Mouse (Mus musculus) lung, adult 2 months (tissue): ENCODE measurements around the gene Nras. TPM values are rescaled to one million over a fixed set of nuclear protein-coding genes. Genes with fewer than 3 reads are reported as not detected.

Experiments used
- DNase-seq: peaks from one replicate; pipeline ENCODE4 v3.0.0; 2022
- H3K4me1 ChIP-seq: fragments of 200-500 bp; 2 replicates; pipeline ENCODE4 v1.6.1; 2011; ENCODE audit warnings: low read length; ENCODE audit not compliant: control insufficient read depth, insufficient read depth
- H3K4me3 ChIP-seq: fragments of 200-500 bp; replicated peaks from 2 replicates; pipeline ENCODE3; 2011; ENCODE audit warnings: low read depth, mild to moderate bottlenecking, control low read depth, low read length; ENCODE audit errors: extremely low read depth
- CTCF ChIP-seq: fragments of 200-500 bp; IDR thresholded peaks from 2 replicates; pipeline ENCODE4 v1.5.1; 2011; ENCODE audit warnings: mild to moderate bottlenecking, low read length, control low read depth; ENCODE audit not compliant: insufficient read depth
- POLR2A ChIP-seq: fragments of 200-500 bp; IDR thresholded peaks from 2 replicates; pipeline ENCODE4 v1.6.1; 2011; ENCODE audit warnings: low read depth, mild to moderate bottlenecking, control low read depth, low read length, borderline replicate concordance; ENCODE audit errors: extremely low read depth
- WGBS: fragments of 180-500 bp; shearing (Covaris S2); methylation state at CpG from one replicate; pipeline ENCODE4 v1.1.7; 2018; 5-methylcytosine and 5-hydroxymethylcytosine counted together
- polyA plus RNA-seq: library from polyadenylated mRNA; depleted of rRNA; stranded (reverse); fragments of >200 nt; gene quantifications from 2 replicates; pipeline ENCODE4 v1.2.3, GENCODE M21; 2012

Gene Nras
- polyA plus RNA-seq, 1 experiment, result 28.1 TPM

DNA sequence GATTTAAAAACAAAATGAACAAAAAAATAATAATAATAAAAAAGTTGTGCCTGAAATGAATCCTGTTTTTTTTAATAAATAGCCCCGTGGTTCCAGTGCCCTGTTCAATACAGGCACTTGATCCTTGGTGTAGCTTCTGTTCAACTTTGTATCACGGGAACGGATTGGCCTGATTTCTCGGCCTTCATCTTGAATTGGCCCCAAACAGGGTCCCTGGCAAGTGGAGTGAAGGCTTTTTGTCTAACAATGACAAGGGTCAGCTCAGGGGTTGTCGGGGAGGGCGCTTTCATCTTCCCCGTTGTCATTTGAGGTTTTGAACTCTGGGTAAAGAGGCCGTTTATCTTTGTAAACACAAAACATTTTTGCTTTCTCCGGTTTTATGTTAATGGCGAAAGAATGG is 333 bp upstream of the Nras start:
- DNase-seq, result no peak
- 5% methylated on average over 10 of the region's 10 CpGs for WGBS
- TF ChIP-seq POLR2A (no peak), CTCF (no peak)
- peaks cover 4% of the 10 kb centered on the region for H3K4me1 ChIP-seq
- H3K4me3 ChIP-seq, result peak overlapping the region; percentile 94

DNA sequence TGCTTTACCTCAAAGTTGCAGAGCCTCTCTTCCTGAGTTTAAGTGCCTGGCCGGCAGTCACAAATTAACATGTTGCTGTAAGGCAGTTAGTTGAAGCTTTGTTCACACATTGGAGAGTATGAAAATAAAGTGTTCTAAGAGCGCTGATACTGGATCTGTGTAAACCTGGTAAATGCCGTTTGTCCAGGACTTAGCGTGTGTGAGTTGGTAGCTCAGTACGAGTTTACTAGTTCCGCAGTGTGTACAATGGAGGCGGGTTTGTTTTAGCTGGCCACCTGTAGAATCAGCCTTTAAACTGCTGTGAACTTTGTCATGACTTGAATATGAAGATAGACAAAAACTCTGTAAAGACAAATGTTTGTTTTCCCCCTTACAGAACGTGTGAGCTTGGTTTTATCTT is 8.8 kb downstream of the Nras start:
- TF ChIP-seq POLR2A (no peak), CTCF (no peak)
- DNase-seq, result no peak
- H3K4me1 ChIP-seq, result no peaks in the 10 kb centered on the region
- 82% methylated on average over 8 of the region's 8 CpGs for WGBS
- no peak overlapping the region for H3K4me3 ChIP-seq

DNA sequence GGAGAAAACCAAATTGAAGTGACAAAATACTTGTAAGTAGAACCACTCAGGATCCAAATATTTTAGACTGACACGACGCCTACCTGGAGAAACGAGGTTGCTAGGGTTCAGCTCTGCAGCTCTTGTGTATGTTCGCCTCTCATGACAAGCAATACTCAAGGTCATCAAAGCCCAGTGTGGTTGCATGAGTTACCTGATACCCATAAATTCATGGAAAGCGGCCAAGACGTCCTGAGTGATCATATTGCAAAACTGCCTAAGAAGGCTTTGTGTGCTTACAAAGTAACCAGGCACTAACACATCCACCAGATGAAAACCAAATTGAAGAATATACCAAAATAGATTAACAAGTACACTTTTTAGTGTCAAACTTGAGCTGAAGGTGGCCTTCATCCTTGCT is 10.9 kb downstream of the Nras start:
- Histone ChIP-seq H3K4me3 (no peak overlapping the region), H3K4me1 (no peaks in the 10 kb centered on the region)
- WGBS, result 78% methylated on average over 6 of the region's 6 CpGs
- no peak for TF ChIP-seq POLR2A
- no peak for TF ChIP-seq CTCF
- DNase-seq, result no peak

DNA sequence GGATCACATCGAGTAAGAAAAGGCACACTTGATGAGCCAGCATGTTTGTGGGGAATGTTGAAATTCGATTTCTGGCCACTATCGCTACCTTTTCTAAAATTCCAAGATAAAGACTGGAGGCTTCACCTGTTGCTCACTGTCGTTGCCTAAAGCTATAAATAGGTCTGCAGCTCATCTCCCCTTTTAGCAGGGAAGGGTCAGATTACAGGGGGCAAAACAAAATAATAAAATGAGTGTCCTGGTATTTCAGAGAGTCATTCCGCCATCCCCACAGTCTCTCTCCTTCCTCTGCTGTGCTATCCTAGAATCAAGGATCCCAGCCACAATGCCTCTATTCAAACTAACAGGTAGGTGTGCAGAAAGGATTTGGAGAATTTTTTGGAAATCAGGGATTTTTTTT is 15.7 kb downstream of the Nras start, which contains the start of gene Ampd1:
TSS of gene Ampd1 (plus strand) at position 244 of the 400 bp plus-strand sequence.
- Histone ChIP-seq H3K4me3 (no peak within 1 kb of the TSS), H3K4me1 (no peaks in the 10 kb centered on the region)
- TF ChIP-seq POLR2A (no peak), CTCF (no peak)
- DNase-seq, result no peak
- whole genome bisulfite sequencing, result 56% methylated on average over 5 of the region's 5 CpGs

DNA sequence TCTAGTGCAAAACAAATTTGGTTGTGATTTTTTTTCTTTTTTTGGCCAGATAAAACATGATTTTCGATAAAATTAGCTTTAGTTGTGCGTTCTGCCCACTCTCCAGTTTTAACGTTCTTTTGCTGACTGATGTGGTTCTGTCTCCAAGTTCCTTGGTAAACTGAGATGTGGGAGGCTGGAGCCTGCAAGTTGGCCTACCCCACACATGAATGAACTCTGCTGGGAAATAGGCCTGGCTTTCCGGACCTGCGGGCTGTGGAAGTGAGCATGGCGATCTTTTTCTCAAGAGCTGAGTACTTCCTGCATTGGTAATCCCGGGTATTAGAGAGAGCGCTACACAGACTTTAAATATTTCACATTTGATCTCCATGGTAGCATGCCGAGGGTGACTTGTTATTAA is 17.8 kb downstream of the Nras start:
- H3K4me1 ChIP-seq, result no peaks in the 10 kb centered on the region
- no peak overlapping the region for H3K4me3 ChIP-seq
- 83% methylated on average over 9 of the region's 9 CpGs for WGBS
- TF ChIP-seq CTCF, result no peak
- TF ChIP-seq POLR2A, result no peak
- DNase-seq, result no peak

DNA sequence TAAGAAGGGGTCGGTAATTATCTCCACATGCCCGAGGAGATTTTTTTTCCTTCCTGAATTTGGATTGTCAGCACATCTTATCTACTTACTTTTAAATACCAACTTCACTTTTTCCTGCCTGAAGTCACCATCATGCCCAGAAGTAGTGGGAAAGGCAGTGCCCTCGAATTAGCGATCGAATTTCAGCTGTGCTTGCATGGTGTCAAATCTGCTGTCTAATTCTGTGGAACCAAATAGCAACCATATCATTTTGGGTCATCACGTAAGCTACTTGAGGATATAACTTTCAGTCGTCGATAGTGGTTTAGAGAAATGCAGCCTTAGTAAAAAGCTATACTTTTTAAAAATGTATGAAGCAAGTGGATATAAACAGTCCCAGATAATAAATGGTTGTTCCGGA is 18.4 kb downstream of the Nras start:
- TF ChIP-seq CTCF, result no peak
- no peak for TF ChIP-seq POLR2A
- DNase-seq, result no peak
- Histone ChIP-seq H3K4me3 (no peak overlapping the region), H3K4me1 (no peaks in the 10 kb centered on the region)
- 80% methylated on average over 9 of the region's 9 CpGs for WGBS

DNA sequence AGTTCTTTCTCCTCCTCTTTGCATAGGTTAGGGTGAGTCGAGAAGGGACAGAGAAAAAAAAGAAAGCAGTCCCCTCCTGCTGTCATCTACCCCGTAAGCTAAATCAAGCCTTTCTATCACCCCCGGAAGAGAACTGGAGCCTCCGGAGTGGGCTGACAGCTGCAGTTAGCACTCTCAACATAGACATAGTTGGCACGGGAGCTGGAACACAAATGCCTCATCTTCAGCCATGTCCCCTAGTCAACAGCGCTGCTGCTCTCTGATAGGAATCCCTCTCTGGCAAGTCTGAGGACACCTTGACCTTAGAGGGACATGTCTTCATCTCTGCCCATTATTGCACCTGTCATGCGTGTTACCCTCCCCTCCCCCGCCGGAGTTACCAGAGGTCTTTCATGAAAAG is 21.2 kb downstream of the Nras start:
- no peak for TF ChIP-seq CTCF
- TF ChIP-seq POLR2A, result no peak
- H3K4me3 ChIP-seq, result no peak overlapping the region
- 84% methylated on average over 9 of the region's 9 CpGs for WGBS
- DNase-seq, result no peak
- no peaks in the 10 kb centered on the region for H3K4me1 ChIP-seq

DNA sequence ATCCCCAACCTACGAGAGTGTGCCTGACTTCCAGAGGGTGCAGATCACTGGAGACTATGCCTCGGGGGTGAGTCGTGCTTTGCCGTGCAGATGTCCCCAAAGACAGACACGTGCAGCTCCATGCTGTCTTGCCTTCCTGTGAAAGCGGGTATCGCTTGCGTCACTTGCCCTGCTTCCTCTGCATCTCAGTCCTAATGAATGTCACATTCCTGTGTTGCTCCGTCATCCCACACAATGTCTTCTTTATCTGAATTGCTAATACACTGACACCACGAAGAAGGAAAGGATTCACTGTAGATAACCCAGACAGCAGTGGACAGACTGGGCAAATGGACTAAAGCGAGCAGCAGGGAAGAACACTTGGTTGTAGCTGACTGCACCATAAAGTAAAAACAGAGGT is 23.0 kb downstream of the Nras start:
- no peak overlapping the region for H3K4me3 ChIP-seq
- no peaks in the 10 kb centered on the region for H3K4me1 ChIP-seq
- 54% methylated on average over 11 of the region's 11 CpGs for WGBS
- no peak for TF ChIP-seq POLR2A
- no peak for TF ChIP-seq CTCF
- DNase-seq, result no peak

DNA sequence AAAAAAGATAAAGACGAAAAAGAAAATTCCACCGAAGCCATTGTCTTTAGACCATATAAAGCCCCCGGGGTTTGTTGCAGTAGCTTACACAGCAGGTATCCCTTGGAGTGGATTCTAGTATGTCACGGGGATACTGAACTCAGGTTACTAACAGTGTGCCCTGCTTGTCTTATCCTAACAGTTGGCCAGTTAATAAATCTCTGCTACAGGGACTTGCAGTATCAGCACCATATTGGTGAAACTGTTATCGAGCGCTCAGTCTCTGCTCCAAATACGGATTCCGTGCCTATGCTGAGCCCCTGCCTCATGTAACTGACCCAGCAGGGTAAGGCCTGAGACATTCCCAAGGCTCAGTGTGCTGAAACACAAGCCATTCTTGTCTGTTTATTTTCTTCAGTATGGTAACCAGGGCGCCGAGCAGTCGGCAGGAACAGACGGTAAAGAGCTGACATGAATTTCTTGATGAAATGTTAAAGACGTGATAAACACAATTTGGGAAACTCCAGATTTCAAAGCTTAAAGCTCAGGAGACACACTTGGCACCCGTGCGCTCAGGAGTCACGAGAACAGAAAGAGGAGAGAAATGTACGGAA is 23.9 kb downstream of the Nras start:
- 81% methylated on average over 17 of the region's 17 CpGs for WGBS
- Histone ChIP-seq H3K4me1 (no peaks in the 10 kb centered on the region), H3K4me3 (no peak overlapping the region)
- DNase-seq, result no peak
- TF ChIP-seq POLR2A (no peak), CTCF (no peak)

- WGBS, result 77% methylated on average over 5 of the region's 5 CpGs
- Histone ChIP-seq H3K4me1 (no peaks in the 10 kb centered on the region), H3K4me3 (no peak overlapping the region)
- TF ChIP-seq CTCF (no peak), POLR2A (no peak)
- DNase-seq, result no peak
Observed at GRCm38 (mm10) chr3:103082761-103083160, 24.7 kb downstream of the Nras start.
